Mouse (Mus musculus) limb, embryonic 11.5 days (tissue): Measurements from ENCODE around the gene Lhx3. TPM values are rescaled to one million over a fixed set of nuclear protein-coding genes. Genes with fewer than 3 reads are reported as not detected.

Source experiments
- ATAC-seq: fragments of 200-750 bp; cut with Nextera tagmentation; 2 replicates; pipeline ENCODE4 v1.8.0; 2017; ENCODE audit warnings: low read depth; ENCODE audit not compliant: insufficient number of reproducible peaks, low FRiP score, low TSS enrichment
- DNase-seq: peaks from one replicate; pipeline ENCODE4 v3.0.0-alpha.2; 2015; ENCODE audit warnings: low spot score
- H3K27ac ChIP-seq: fragments of 300-500 bp; sonication (generic); replicated peaks from 2 replicates; pipeline ENCODE4 v1.5.1; 2014; ENCODE audit warnings: low read depth, mild to moderate bottlenecking, low read length
- H3K27me3 ChIP-seq: fragments of 300-500 bp; sonication (generic); 2 replicates; pipeline ENCODE4 v1.6.1; 2014; ENCODE audit warnings: mild to moderate bottlenecking, low read length, mixed read lengths; ENCODE audit not compliant: control insufficient read depth, insufficient read depth
- H3K36me3 ChIP-seq: fragments of 300-500 bp; sonication (generic); 2 replicates; pipeline ENCODE4 v1.6.1; 2014; ENCODE audit warnings: mild to moderate bottlenecking, low read length, moderate library complexity, mixed read lengths; ENCODE audit not compliant: control insufficient read depth, insufficient read depth
- H3K4me1 ChIP-seq: fragments of 300-500 bp; sonication (generic); 2 replicates; pipeline ENCODE4 v1.6.1; 2014; ENCODE audit warnings: low read length, mixed read lengths; ENCODE audit not compliant: control insufficient read depth, insufficient read depth
- H3K4me2 ChIP-seq: fragments of 300-500 bp; sonication (generic); 2 replicates; pipeline ENCODE4 v1.6.1; 2014; ENCODE audit warnings: low read depth, mild to moderate bottlenecking, moderate library complexity; ENCODE audit not compliant: severe bottlenecking
- H3K4me3 ChIP-seq: fragments of 300-500 bp; sonication (generic); 2 replicates; pipeline ENCODE4 v1.5.1; 2014; ENCODE audit warnings: low read depth, low read length
- H3K9ac ChIP-seq: fragments of 300-500 bp; sonication (generic); 2 replicates; pipeline ENCODE4 v1.6.1; 2014; ENCODE audit warnings: mild to moderate bottlenecking, low read length
- H3K9me3 ChIP-seq: fragments of 300-500 bp; sonication (generic); 2 replicates; pipeline ENCODE4 v1.6.1; 2016; ENCODE audit warnings: low read length; ENCODE audit not compliant: control insufficient read depth
- WGBS: fragments of 180-500 bp; shearing (Covaris S2); extraction: QIAGEN DNeasy Blood & Tissue Kit; methylation state at CpG from one replicate; pipeline ENCODE4 v1.1.7; 2014; 5-methylcytosine and 5-hydroxymethylcytosine counted together
- polyA plus RNA-seq: library from polyadenylated mRNA; unstranded; fragments of >200 nt; fragmentation: Nextera tagmentation; extraction: Ambion mirVana; gene quantifications from 2 replicates; pipeline ENCODE4 v1.2.1, GENCODE M21; 2014

Gene Lhx3
- polyA plus RNA-seq, 1 experiment from 2014 or later, result not detected

- H3K9ac ChIP-seq, result no peak overlapping the region
- no peak for ATAC-seq
- DNase-seq, result no peak
- no peaks in the 10 kb centered on the region for H3K27me3 ChIP-seq
- no peak overlapping the region for H3K4me3 ChIP-seq
- H3K4me2 ChIP-seq, result no peak overlapping the region
- WGBS, result 71% methylated on average over 3 of the region's 3 CpGs
- peaks cover 3% of the 10 kb centered on the region; the same call in 1 of the 2 replicates for H3K4me1 ChIP-seq
- H3K36me3 ChIP-seq, result no peaks in the 10 kb centered on the region
- H3K9me3 ChIP-seq, result no peaks in the 10 kb centered on the region
- no peak overlapping the region for H3K27ac ChIP-seq
These were observed 41.2 kb downstream of the Lhx3 start for GRCm38 (mm10) chr2:26166890-26167289.

GRCm38 (mm10) chr2:26158064-26158463 lies 50.0 kb downstream of the Lhx3 start:
- Histone ChIP-seq H3K4me2 (no peak overlapping the region), H3K27ac (no peak overlapping the region), H3K9me3 (no peaks in the 10 kb centered on the region), H3K36me3 (no peaks in the 10 kb centered on the region), H3K4me1 (no peaks in the 10 kb centered on the region), H3K9ac (no peak overlapping the region), H3K4me3 (no peak overlapping the region), H3K27me3 (no peaks in the 10 kb centered on the region)
- ATAC-seq (no peak), DNase-seq (no peak)
- 86% methylated on average over 9 of the region's 9 CpGs for WGBS

DNA sequence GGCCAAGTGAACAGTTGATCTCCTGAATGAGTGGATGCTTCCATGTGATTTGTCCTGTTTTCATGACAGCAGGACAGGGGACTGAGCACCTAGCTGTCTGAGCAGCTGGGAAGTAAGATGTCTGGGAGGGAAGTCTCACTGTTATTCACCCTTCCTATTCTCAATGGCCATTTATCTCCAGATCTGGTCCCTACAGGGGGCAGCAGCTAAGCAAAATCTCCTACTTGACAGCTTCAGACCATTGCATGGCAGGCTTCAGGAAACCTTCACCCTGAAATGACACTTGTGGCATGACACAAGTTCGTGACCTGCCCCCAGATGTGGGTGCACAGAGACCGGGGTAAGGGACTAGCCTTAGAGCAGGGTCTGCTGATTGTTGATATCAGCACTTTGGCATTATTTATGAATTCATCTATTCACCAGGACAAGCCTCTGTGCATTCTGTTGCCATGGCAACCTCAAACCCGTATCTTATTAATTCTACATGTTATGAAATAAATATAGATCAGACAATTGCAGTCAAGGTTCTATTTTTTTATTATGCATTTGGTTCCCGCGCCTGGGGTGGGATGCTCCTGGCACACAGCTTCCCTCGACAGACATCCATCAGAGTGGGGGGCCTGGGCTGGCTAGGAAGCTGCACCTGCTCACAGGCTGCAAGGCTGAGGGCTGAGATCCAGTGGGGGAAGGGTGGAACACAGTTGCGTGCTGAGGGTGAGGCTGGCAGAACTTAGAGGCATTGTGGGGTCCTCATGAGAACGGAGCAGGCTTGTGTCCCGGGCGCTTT lies 51.7 kb downstream of the Lhx3 start:
- Histone ChIP-seq H3K27ac (no peak overlapping the region), H3K4me3 (no peak overlapping the region), H3K4me2 (no peak overlapping the region), H3K9ac (no peak overlapping the region), H3K4me1 (no peaks in the 10 kb centered on the region), H3K36me3 (no peaks in the 10 kb centered on the region), H3K27me3 (no peaks in the 10 kb centered on the region), H3K9me3 (no peaks in the 10 kb centered on the region)
- no peak for ATAC-seq
- 77% methylated on average over 10 of the region's 10 CpGs for WGBS
- DNase-seq, result no peak

- H3K9ac ChIP-seq, result no peak overlapping the region
- no peaks in the 10 kb centered on the region for H3K9me3 ChIP-seq
- H3K36me3 ChIP-seq, result no peaks in the 10 kb centered on the region
- no peaks in the 10 kb centered on the region for H3K4me1 ChIP-seq
- H3K4me3 ChIP-seq, result no peak overlapping the region
- H3K4me2 ChIP-seq, result no peak overlapping the region
- DNase-seq, result no peak
- WGBS, result 73% methylated on average over 3 of the region's 3 CpGs
- no peak overlapping the region for H3K27ac ChIP-seq
- no peaks in the 10 kb centered on the region for H3K27me3 ChIP-seq
- ATAC-seq, result no peak
These were observed 52.4 kb downstream of the Lhx3 start for GRCm38 (mm10) chr2:26155737-26156136.

DNA sequence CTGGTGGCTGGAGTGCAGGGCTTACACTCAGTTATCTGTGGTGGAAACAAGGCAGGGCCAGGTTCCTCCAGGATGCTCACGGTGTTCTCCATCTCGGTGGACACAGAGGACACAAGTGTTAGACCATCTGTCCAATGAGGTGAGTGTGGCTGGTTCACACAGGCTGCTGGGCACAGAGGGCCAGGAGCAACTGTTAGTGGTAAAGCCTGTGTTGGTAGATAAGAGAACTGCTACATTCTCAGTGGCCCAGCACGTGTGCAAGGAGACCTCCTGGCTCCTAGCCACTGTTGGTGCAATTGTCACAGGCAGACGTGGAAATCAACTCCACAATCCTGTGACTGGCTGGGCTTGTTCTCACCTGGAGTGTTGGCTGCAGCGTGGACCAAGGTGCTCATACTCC lies 53.5 kb downstream of the Lhx3 start:
- no peak overlapping the region for H3K4me3 ChIP-seq
- no peak for ATAC-seq
- H3K9me3 ChIP-seq, result no peaks in the 10 kb centered on the region
- H3K27me3 ChIP-seq, result no peaks in the 10 kb centered on the region
- no peak overlapping the region for H3K9ac ChIP-seq
- DNase-seq, result no peak
- WGBS, result 67% methylated on average over 5 of the region's 5 CpGs
- no peaks in the 10 kb centered on the region for H3K4me1 ChIP-seq
- H3K27ac ChIP-seq, result no peak overlapping the region
- no peaks in the 10 kb centered on the region for H3K36me3 ChIP-seq
- no peak overlapping the region for H3K4me2 ChIP-seq

- H3K4me3 ChIP-seq, result no peak overlapping the region
- no peaks in the 10 kb centered on the region for H3K9me3 ChIP-seq
- H3K27ac ChIP-seq, result no peak overlapping the region
- no peaks in the 10 kb centered on the region for H3K4me1 ChIP-seq
- DNase-seq (peak; percentile 50), ATAC-seq (no peak)
- no peaks in the 10 kb centered on the region for H3K36me3 ChIP-seq
- WGBS, result 1% methylated on average over 4 of the region's 4 CpGs
- no peaks in the 10 kb centered on the region for H3K27me3 ChIP-seq
- no peak overlapping the region for H3K9ac ChIP-seq
- H3K4me2 ChIP-seq, result no peak overlapping the region
These were observed 54.2 kb downstream of the Lhx3 start for GRCm38 (mm10) chr2:26153909-26154340.

- WGBS, result 25% methylated on average over 4 of the region's 4 CpGs
- no peak overlapping the region for H3K9ac ChIP-seq
- no peaks in the 10 kb centered on the region for H3K27me3 ChIP-seq
- no peak overlapping the region for H3K4me2 ChIP-seq
- no peaks in the 10 kb centered on the region for H3K9me3 ChIP-seq
- ATAC-seq (no peak), DNase-seq (peak; percentile 64)
- H3K27ac ChIP-seq, result no peak overlapping the region
- H3K4me1 ChIP-seq, result no peaks in the 10 kb centered on the region
- no peak overlapping the region for H3K4me3 ChIP-seq
- no peaks in the 10 kb centered on the region for H3K36me3 ChIP-seq
These were observed 54.8 kb downstream of the Lhx3 start for GRCm38 (mm10) chr2:26153295-26153694.
